Mouse (Mus musculus): ENCODE measurements around the gene Hsd3b2.

GRCm38 (mm10) chr3:98734340-98734739, 10.0 kb upstream of the Hsd3b2 start:
- TF ChIP-seq CTCF (IDR thresholded peaks at IDR 0.05; ENCODE audit: control insufficient read depth, insufficient read depth, low read length) (no peak), POLR2A (IDR thresholded peaks at IDR 0.05; ENCODE audit: borderline replicate concordance, control insufficient read depth, low read depth, low read length) (no peak)

Measured in bone marrow, adult 2 months (tissue).